Mouse (Mus musculus) liver, embryonic 11.5 days (tissue): ENCODE measurements around the gene Ccdc88c. TPM values are rescaled to one million over a fixed set of nuclear protein-coding genes. Genes with fewer than 3 reads are reported as not detected.

Source experiments
- ATAC-seq: fragments of 200-750 bp; cut with Nextera tagmentation; replicated peaks from 2 replicates; pipeline ENCODE4 v1.8.0; 2017; ENCODE audit warnings: moderate number of reproducible peaks, mild to moderate bottlenecking, moderate TSS enrichment, moderate library complexity; ENCODE audit not compliant: low FRiP score
- DNase-seq: peaks from one replicate; pipeline ENCODE4 v3.0.0-alpha.2; 2017; ENCODE audit warnings: low spot score
- H3K27ac ChIP-seq: fragments of 300-500 bp; sonication (generic); 2 replicates; pipeline ENCODE4 v1.5.1; 2014; ENCODE audit warnings: mild to moderate bottlenecking, low read depth, low read length, control low read depth
- H3K27me3 ChIP-seq: fragments of 300-500 bp; sonication (generic); replicated peaks from 2 replicates; pipeline ENCODE4 v1.6.1; 2014; ENCODE audit warnings: low read length, mixed read lengths; ENCODE audit not compliant: control insufficient read depth, insufficient read depth
- H3K36me3 ChIP-seq: fragments of 300-500 bp; sonication (generic); 2 replicates; pipeline ENCODE4 v1.6.1; 2014; ENCODE audit warnings: mild to moderate bottlenecking, low read length, moderate library complexity, mixed read lengths; ENCODE audit not compliant: control insufficient read depth, insufficient read depth
- H3K4me1 ChIP-seq: fragments of 300-500 bp; sonication (generic); replicated peaks from 2 replicates; pipeline ENCODE4 v1.6.1; 2014; ENCODE audit warnings: low read length, mixed read lengths; ENCODE audit not compliant: control insufficient read depth, insufficient read depth
- H3K4me2 ChIP-seq: fragments of 300-500 bp; sonication (generic); 2 replicates; pipeline ENCODE4 v1.6.1; 2014; ENCODE audit warnings: mild to moderate bottlenecking, control low read depth, moderate library complexity
- H3K4me3 ChIP-seq: fragments of 300-500 bp; sonication (generic); 2 replicates; pipeline ENCODE4 v1.5.1; 2014; ENCODE audit warnings: low read depth, low read length, control low read depth
- H3K9ac ChIP-seq: fragments of 300-500 bp; sonication (generic); 2 replicates; pipeline ENCODE4 v1.6.1; 2014; ENCODE audit warnings: low read depth, low read length, control low read depth
- H3K9me3 ChIP-seq: fragments of 300-500 bp; sonication (generic); 2 replicates; pipeline ENCODE4 v1.6.1; 2016; ENCODE audit warnings: low read length, inconsistent platforms, mixed read lengths; ENCODE audit not compliant: control insufficient read depth
- WGBS: fragments of 180-500 bp; shearing (Covaris S2); extraction: QIAGEN DNeasy Blood & Tissue Kit; methylation state at CpG from one replicate; pipeline ENCODE4 v1.1.7; 2014; 5-methylcytosine and 5-hydroxymethylcytosine counted together
- polyA plus RNA-seq: library from polyadenylated mRNA; unstranded; fragments of >200 nt; fragmentation: Nextera tagmentation; extraction: Ambion mirVana; gene quantifications from 2 replicates; pipeline ENCODE4 v1.2.1, GENCODE M21; 2014

Gene Ccdc88c
- polyA plus RNA-seq, 1 experiment from 2014 or later = 13.3 TPM

GRCm38 (mm10) chr12:101021484-101022226 is 7.2 kb downstream of the Ccdc88c start:
- H3K9me3 ChIP-seq = no peaks in the 10 kb centered on the region
- no peak overlapping the region for H3K27ac ChIP-seq
- DNase-seq (no peak), ATAC-seq (no peak)
- no peak overlapping the region for H3K9ac ChIP-seq
- H3K36me3 ChIP-seq = peaks cover 5% of the 10 kb centered on the region; the same call in 1 of the 2 replicates
- no peak overlapping the region for H3K4me3 ChIP-seq
- H3K4me1 ChIP-seq = peaks cover 46% of the 10 kb centered on the region
- 86% methylated on average over 9 of the region's 9 CpGs for WGBS
- no peak overlapping the region for H3K4me2 ChIP-seq
- H3K27me3 ChIP-seq = no peaks in the 10 kb centered on the region

- DNase-seq = no peak
Measured at GRCm38 (mm10) chr12:101020210-101021015, 8.4 kb downstream of the Ccdc88c start.

GRCm38 (mm10) chr12:101019443-101019842 is 9.4 kb downstream of the Ccdc88c start:
- no peak overlapping the region for H3K9ac ChIP-seq
- peaks cover 48% of the 10 kb centered on the region for H3K4me1 ChIP-seq
- no peak overlapping the region for H3K4me3 ChIP-seq
- no peak for ATAC-seq
- DNase-seq = no peak
- H3K4me2 ChIP-seq = no peak overlapping the region
- no peak overlapping the region for H3K27ac ChIP-seq
- H3K36me3 ChIP-seq = peaks cover 5% of the 10 kb centered on the region; the same call in 1 of the 2 replicates
- no peaks in the 10 kb centered on the region for H3K27me3 ChIP-seq
- 91% methylated on average over 7 of the region's 7 CpGs for WGBS
- H3K9me3 ChIP-seq = no peaks in the 10 kb centered on the region

More at GRCm38 (mm10) chr12:101020210-101021015, 8.4 kb downstream of the Ccdc88c start:
- WGBS = 92% methylated on average over 15 of the region's 15 CpGs
- H3K4me1 ChIP-seq = peaks cover 46% of the 10 kb centered on the region
- no peak overlapping the region for H3K4me3 ChIP-seq
- no peak for ATAC-seq
- H3K27ac ChIP-seq = no peak overlapping the region
- no peaks in the 10 kb centered on the region for H3K9me3 ChIP-seq
- no peak overlapping the region; the same call in 1 of the 2 replicates for H3K9ac ChIP-seq
- no peak overlapping the region for H3K4me2 ChIP-seq
- H3K36me3 ChIP-seq = peaks cover 5% of the 10 kb centered on the region; the same call in 1 of the 2 replicates
- H3K27me3 ChIP-seq = no peaks in the 10 kb centered on the region

GRCm38 (mm10) chr12:101019031-101019430 is 9.8 kb downstream of the Ccdc88c start:
- Histone ChIP-seq H3K27me3 (no peaks in the 10 kb centered on the region), H3K4me3 (no peak overlapping the region), H3K4me1 (peaks cover 52% of the 10 kb centered on the region), H3K27ac (no peak overlapping the region), H3K9me3 (no peaks in the 10 kb centered on the region), H3K36me3 (peaks cover 5% of the 10 kb centered on the region; the same call in 1 of the 2 replicates), H3K9ac (no peak overlapping the region), H3K4me2 (no peak overlapping the region)
- DNase-seq (no peak), ATAC-seq (no peak)
- WGBS = 79% methylated on average over 5 of the region's 5 CpGs

GRCm38 (mm10) chr12:101017971-101018371 is 10.9 kb downstream of the Ccdc88c start:
- Histone ChIP-seq H3K27ac (peak overlapping the region; percentile 22; the same call in 1 of the 2 replicates), H3K36me3 (peaks cover 5% of the 10 kb centered on the region; the same call in 1 of the 2 replicates), H3K4me3 (no peak overlapping the region), H3K4me1 (peaks cover 60% of the 10 kb centered on the region), H3K27me3 (no peaks in the 10 kb centered on the region), H3K9ac (0 out of 2 replicates have a peak overlapping the region, but pooled peaks have one; percentile 23), H3K4me2 (peak overlapping the region; percentile 50), H3K9me3 (no peaks in the 10 kb centered on the region)
- ATAC-seq = peak; percentile 40
- no peak for DNase-seq
- WGBS = 11% methylated on average over 6 of the region's 6 CpGs

DNA sequence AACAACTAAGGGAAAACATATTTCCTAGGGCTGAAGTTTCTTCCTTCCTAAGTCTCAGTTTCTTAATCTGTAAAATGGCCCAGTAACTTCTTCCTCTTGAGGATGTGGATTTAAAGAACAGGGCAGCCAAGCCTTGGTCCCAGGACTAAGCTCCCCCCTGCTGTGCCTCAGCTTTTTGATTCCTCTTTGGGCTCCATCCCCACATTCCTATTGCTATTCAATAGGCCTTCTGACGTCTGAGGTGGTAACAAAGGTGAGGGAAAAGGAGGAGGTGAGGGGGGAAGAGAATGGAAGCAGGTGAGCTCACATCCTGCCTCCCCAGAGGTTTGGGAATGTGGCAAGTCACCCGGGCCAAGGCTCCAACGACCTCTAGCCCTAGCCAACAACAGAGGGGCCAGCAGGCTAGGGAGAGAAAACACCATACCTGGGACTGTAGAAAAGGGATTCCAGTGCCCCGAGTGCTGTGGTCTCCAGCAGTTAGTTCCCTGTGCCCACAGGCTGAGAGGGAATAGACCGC is 12.4 kb downstream of the Ccdc88c start:
- Histone ChIP-seq H3K4me3 (no peak overlapping the region), H3K4me2 (peak overlapping the region; percentile 53; the same call in 1 of the 2 replicates), H3K27me3 (no peaks in the 10 kb centered on the region), H3K9me3 (no peaks in the 10 kb centered on the region), H3K4me1 (peaks cover 73% of the 10 kb centered on the region), H3K36me3 (no peaks in the 10 kb centered on the region; the same call in 1 of the 2 replicates), H3K27ac (peak overlapping the region; percentile 64; the same call in 1 of the 2 replicates), H3K9ac (no peak overlapping the region; the same call in 1 of the 2 replicates)
- WGBS = 46% methylated on average over 5 of the region's 5 CpGs
- DNase-seq (no peak), ATAC-seq (no peak)

- WGBS = 57% methylated on average over 4 of the region's 4 CpGs
- Histone ChIP-seq H3K4me2 (peak overlapping the region; percentile 53), H3K4me3 (no peak overlapping the region)
Measured at GRCm38 (mm10) chr12:101015926-101016325, 12.9 kb downstream of the Ccdc88c start.

DNA sequence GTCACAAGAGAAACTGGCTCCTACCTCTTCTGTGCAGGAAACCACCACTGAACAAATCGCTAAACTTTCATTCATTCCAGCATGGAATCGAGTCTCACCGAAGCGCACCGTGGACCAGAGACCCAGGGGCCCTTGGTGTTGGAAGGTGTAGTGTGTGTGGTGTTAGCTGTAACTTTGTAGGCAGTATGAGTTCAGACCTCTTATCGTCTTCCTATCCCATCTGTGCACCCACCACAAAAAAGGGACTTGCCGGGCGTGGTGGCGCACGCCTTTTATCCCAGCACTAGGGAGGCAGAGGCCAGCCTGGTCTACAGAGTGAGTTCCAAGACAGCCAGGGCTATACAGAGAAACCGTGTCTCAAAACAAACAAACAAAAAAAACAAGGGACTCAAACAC is 13.7 kb downstream of the Ccdc88c start:
- 55% methylated on average over 11 of the region's 11 CpGs for WGBS
- Histone ChIP-seq H3K4me2 (peak overlapping the region; percentile 53), H3K9ac (no peak overlapping the region), H3K36me3 (no peaks in the 10 kb centered on the region; the same call in 1 of the 2 replicates), H3K27me3 (no peaks in the 10 kb centered on the region), H3K4me1 (peaks cover 81% of the 10 kb centered on the region), H3K27ac (peak overlapping the region; percentile 64), H3K9me3 (no peaks in the 10 kb centered on the region), H3K4me3 (no peak overlapping the region)
- ATAC-seq = peak; percentile 80
- no peak for DNase-seq

More at GRCm38 (mm10) chr12:101015926-101016325, 12.9 kb downstream of the Ccdc88c start:
- no peak for DNase-seq
- peak overlapping the region; percentile 64 for H3K27ac ChIP-seq
- H3K9ac ChIP-seq = peak overlapping the region; percentile 43; the same call in 1 of the 2 replicates
- no peaks in the 10 kb centered on the region; the same call in 1 of the 2 replicates for H3K36me3 ChIP-seq
- H3K4me1 ChIP-seq = peaks cover 73% of the 10 kb centered on the region
- no peaks in the 10 kb centered on the region for H3K9me3 ChIP-seq
- H3K27me3 ChIP-seq = no peaks in the 10 kb centered on the region
- no peak for ATAC-seq
